Mouse (Mus musculus) megakaryocyte, embryonic 14.5 days (primary cell): ENCODE results near the gene C9. TPM values are rescaled to one million over a fixed set of nuclear protein-coding genes. Genes with fewer than 3 reads are reported as not detected.

Source experiments
- H3K27me3 ChIP-seq: replicated peaks from 2 replicates; pipeline ENCODE3; 2012; ENCODE audit warnings: inconsistent platforms
- H3K36me3 ChIP-seq: replicated peaks from 2 replicates; pipeline ENCODE3; 2012; ENCODE audit warnings: low read length, inconsistent platforms, mixed read lengths
- H3K4me1 ChIP-seq: 2 replicates; pipeline ENCODE4 v1.6.1; 2012; ENCODE audit warnings: inconsistent platforms
- H3K4me3 ChIP-seq: replicated peaks from 2 replicates; pipeline ENCODE3; 2012; ENCODE audit warnings: moderate library complexity, mild to moderate bottlenecking, inconsistent platforms
- H3K9me3 ChIP-seq: 2 replicates; pipeline ENCODE4 v1.6.1; 2012; ENCODE audit warnings: inconsistent platforms
- FLI1 ChIP-seq: IDR thresholded peaks from 2 replicates; pipeline ENCODE4 v1.6.1; 2012; ENCODE audit warnings: low read length, inconsistent platforms, mixed read lengths
- GATA1 ChIP-seq: IDR thresholded peaks from 3 replicates; pipeline ENCODE4 v1.6.1; 2012; ENCODE audit warnings: mixed read lengths, low read length, inconsistent platforms, borderline replicate concordance
- polyA plus RNA-seq: library from polyadenylated mRNA; stranded (reverse); fragments of >175 nt; gene quantifications from 2 replicates; pipeline ENCODE4 v1.2.3, GENCODE M21; 2012; ENCODE audit warnings: low replicate concordance; ENCODE audit not compliant: insufficient read depth

The C9 gene
- polyA plus RNA-seq, 1 experiment, result not detected

GRCm38 (mm10) chr15:6522653-6523167 lies 77.6 kb downstream of the C9 start, which contains the start of gene Fyb:
Gene Fyb (plus strand): TSS chr15:6522853.
- Histone ChIP-seq H3K36me3 (peaks cover 35% of the 10 kb centered on the region), H3K9me3 (no peaks in the 10 kb centered on the region), H3K4me3 (peak within 1 kb of the TSS; percentile 97), H3K4me1 (peaks cover 79% of the 10 kb centered on the region), H3K27me3 (no peaks in the 10 kb centered on the region)
- no peak for TF ChIP-seq FLI1
- peak; percentile 77; the same call in 1 of the 3 replicates for TF ChIP-seq GATA1

DNA sequence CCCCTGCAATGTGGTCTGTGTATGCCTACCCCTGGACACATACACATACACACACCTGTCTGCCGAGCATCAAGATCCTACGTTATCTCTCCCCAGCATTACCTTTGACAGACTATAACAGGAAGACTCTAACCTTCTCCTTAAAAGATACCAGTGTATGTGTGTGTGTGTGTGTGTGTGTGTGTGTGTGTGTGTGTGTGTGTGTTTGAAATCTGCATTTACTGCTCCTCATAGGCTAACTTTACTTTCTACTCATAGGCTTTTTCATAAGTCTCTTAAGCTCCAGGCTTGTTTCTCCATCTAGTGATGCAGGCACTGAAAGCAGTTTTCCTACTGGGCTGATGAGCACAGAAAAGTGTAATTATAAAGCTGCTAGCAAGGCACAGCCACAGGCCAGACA lies 79.7 kb downstream of the C9 start:
- no peaks in the 10 kb centered on the region for H3K27me3 ChIP-seq
- peaks cover 59% of the 10 kb centered on the region for H3K4me1 ChIP-seq
- TF ChIP-seq GATA1 (no peak), FLI1 (no peak)
- peak overlapping the region; percentile 97 for H3K4me3 ChIP-seq
- peaks cover 35% of the 10 kb centered on the region for H3K36me3 ChIP-seq
- H3K9me3 ChIP-seq, result no peaks in the 10 kb centered on the region

DNA sequence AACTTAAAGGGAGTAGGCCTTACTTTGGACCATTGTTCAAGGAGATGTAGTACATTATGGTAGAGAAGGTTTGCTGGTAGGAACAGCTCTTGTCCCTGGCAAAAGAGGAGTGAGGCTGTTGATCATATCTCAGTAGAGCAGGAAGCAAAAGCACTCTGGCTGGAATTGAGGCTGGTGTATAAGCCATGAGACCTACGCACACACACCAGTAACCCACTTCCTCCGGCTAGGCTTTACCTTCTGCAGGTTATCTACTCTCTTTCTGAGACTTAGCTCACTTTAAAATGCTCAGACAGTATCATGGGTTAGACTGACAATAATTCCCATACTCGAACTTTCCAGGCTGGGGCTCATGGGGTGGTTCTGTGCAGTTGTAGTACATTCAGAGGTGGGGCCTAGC lies 80.3 kb downstream of the C9 start:
- Histone ChIP-seq H3K4me1 (peaks cover 53% of the 10 kb centered on the region), H3K36me3 (peaks cover 35% of the 10 kb centered on the region), H3K9me3 (no peaks in the 10 kb centered on the region), H3K27me3 (no peaks in the 10 kb centered on the region), H3K4me3 (peak overlapping the region; percentile 97)
- no peak for TF ChIP-seq FLI1
- no peak for TF ChIP-seq GATA1

- H3K27me3 ChIP-seq, result no peaks in the 10 kb centered on the region
- H3K4me3 ChIP-seq, result peak overlapping the region; percentile 76
- TF ChIP-seq FLI1 (no peak), GATA1 (no peak)
- no peaks in the 10 kb centered on the region for H3K9me3 ChIP-seq
- peaks cover 25% of the 10 kb centered on the region for H3K36me3 ChIP-seq
- H3K4me1 ChIP-seq, result peaks cover 24% of the 10 kb centered on the region
Observed at GRCm38 (mm10) chr15:6533858-6534343, 88.8 kb downstream of the C9 start.

DNA sequence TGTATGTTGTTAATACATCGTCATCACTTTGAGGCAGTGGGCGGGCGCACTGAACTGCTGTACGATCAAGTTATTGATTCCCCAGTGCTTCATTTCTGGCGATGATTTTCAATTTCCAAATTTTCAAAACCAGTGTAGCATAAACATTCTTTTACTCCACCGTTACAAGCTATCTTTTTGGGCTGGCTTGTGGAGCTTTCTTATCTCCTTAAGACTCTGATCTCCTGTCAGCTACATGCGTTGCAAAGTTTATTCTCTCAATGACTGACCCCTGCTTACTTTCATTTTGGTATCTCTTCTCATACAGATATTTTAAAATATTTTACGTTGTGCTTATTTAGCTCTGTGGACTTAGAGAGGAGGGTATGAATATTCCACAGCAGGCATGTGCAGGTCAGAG lies 89.5 kb downstream of the C9 start:
- Histone ChIP-seq H3K27me3 (no peaks in the 10 kb centered on the region), H3K36me3 (peaks cover 25% of the 10 kb centered on the region), H3K4me1 (peaks cover 30% of the 10 kb centered on the region), H3K9me3 (no peaks in the 10 kb centered on the region), H3K4me3 (no peak overlapping the region)
- TF ChIP-seq GATA1 (no peak), FLI1 (no peak)

- peaks cover 53% of the 10 kb centered on the region for H3K4me1 ChIP-seq
- peaks cover 49% of the 10 kb centered on the region for H3K36me3 ChIP-seq
- no peaks in the 10 kb centered on the region for H3K9me3 ChIP-seq
- H3K27me3 ChIP-seq, result no peaks in the 10 kb centered on the region
- TF ChIP-seq GATA1 (peak; percentile 60; the same call in 1 of the 3 replicates), FLI1 (no peak)
- peak overlapping the region; percentile 87 for H3K4me3 ChIP-seq
Observed at GRCm38 (mm10) chr15:6539639-6540338, 94.7 kb downstream of the C9 start.

Other genes starting within 250 kb of the C9 start
- 3.0 TPM in 1 of 2 replicates, not detected in the other for gene Dab2, start 145.5 kb upstream of the C9 start, polyA plus RNA-seq
- 1,175 and 2,699 TPM in 2 replicates for gene Fyb, start 77.5 kb downstream of the C9 start, polyA plus RNA-seq